Comparison of ENCODE assay signal across 14 mouse cellular contexts in the genomic region with DNA sequence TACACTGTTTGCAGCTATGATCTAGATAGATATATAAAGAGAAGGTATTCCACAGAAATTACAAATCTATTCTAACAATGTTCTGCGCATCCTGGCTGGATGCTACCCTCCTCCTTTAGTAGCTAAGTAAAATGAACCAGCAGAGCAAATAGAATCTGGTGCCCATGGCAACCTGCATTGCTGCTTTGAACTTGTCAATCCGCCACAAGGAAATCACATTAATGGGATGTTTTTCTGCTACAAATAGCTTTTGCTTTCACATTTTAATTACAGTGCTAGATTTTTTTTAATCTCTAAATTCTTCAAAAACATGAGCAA. TPM values are rescaled to one million over a fixed set of nuclear protein-coding genes. Genes with fewer than 3 reads are reported as not detected.
DNase-seq lines count a peak whose midpoint lies in the region; ATAC-seq lines count a peak whose summit lies in the region.
"Had no signal": no experiment of that assay in that cellular context is flagged by ENCODE, and none has a peak within 500 bp of the region (broad histone marks: within the 10 kb centered on the region; RNA-seq: fewer than 3 reads in every experiment).

No protein-coding gene starts in this region.

- H3K4me2 ChIP-seq in hindbrain, embryonic 11.5 days (replicated peaks; ENCODE audit: low read depth, low read length): no peak overlapping the region
- H3K4me2 ChIP-seq: limb, embryonic 15.5 days had no signal

- no peak overlapping the region for H3K4me3 ChIP-seq in hindbrain, embryonic 11.5 days (ENCODE audit: low read depth, low read length)
- H3K4me3 ChIP-seq: heart, embryonic 13.5 days; limb, embryonic 15.5 days had no signal

- 46% methylated on average over 2 of the region's 2 CpGs for WGBS in hindbrain, embryonic 11.5 days

- H3K9me3 ChIP-seq in hindbrain, embryonic 11.5 days (ENCODE audit: control insufficient read depth, low read length): no peaks in the 10 kb centered on the region
- H3K9me3 ChIP-seq: heart, embryonic 13.5 days; limb, embryonic 15.5 days; megakaryocyte, embryonic 14.5 days had no signal

- peak; percentile 57 for ATAC-seq in hindbrain, embryonic 11.5 days (ENCODE audit: low FRiP score)

- peak; percentile 9 to 14 for DNase-seq in right cerebral cortex, adult 2 months (ENCODE audit: low spot score in 2 of 2)
- DNase-seq in right cerebral cortex, postnatal 36 days (ENCODE audit: low spot score in 2 of 2): no peak
- peak; percentile 16 for DNase-seq in hindbrain, embryonic 11.5 days (ENCODE audit: low spot score)
- DNase-seq in mesoderm, embryonic 11.5 days (ENCODE audit: low read depth, low spot score): peak; percentile 13
- peak; percentile 43 for DNase-seq in retina, postnatal 1 day
- DNase-seq in spleen, adult 12 weeks (ENCODE audit: low spot score): no peak
- no peak for DNase-seq in adrenal gland, postnatal 25 days
- no peak for DNase-seq in kidney, adult 8-10 months
- DNase-seq: cerebellum, postnatal 14 days had no signal

- no peaks in the 10 kb centered on the region for H3K36me3 ChIP-seq in hindbrain, embryonic 11.5 days (ENCODE audit: control insufficient read depth, insufficient read depth, low read length)
- H3K36me3 ChIP-seq: heart, embryonic 13.5 days; limb, embryonic 15.5 days had no signal

- no peak overlapping the region for H3K9ac ChIP-seq in hindbrain, embryonic 11.5 days (ENCODE audit: low read depth, low read length)
- H3K9ac ChIP-seq: heart, embryonic 13.5 days; limb, embryonic 15.5 days; lung, embryonic 14.5 days had no signal

- no peaks in the 10 kb centered on the region for H3K27me3 ChIP-seq in hindbrain, embryonic 11.5 days (ENCODE audit: control insufficient read depth, insufficient read depth, low read length)
- H3K27me3 ChIP-seq: heart, embryonic 13.5 days; limb, embryonic 15.5 days had no signal

- H3K27ac ChIP-seq in hindbrain, embryonic 11.5 days (ENCODE audit: low read depth, low read length): 0 out of 2 replicates have a peak overlapping the region, but pooled peaks have one; percentile 0
- H3K27ac ChIP-seq: heart, embryonic 13.5 days; kidney, postnatal 0 days; limb, embryonic 15.5 days had no signal

- no peaks in the 10 kb centered on the region for H3K4me1 ChIP-seq in hindbrain, embryonic 11.5 days (replicated peaks; ENCODE audit: control insufficient read depth, insufficient read depth, low read length)
- H3K4me1 ChIP-seq: heart, embryonic 13.5 days; limb, embryonic 15.5 days had no signal

RNA-seq across cellular contexts. Expression of a gene that starts 33.1 kb away (rescaled TPM):
- polyA plus RNA-seq in hindbrain, embryonic 11.5 days (2014; fragmentation: Nextera tagmentation; extraction: Ambion mirVana): 37.1 and 38.7 TPM in 2 replicates
- 37.0 and 37.7 TPM in 2 replicates for total RNA-seq in adrenal gland, postnatal 25 days (2021)

RNA-seq across cellular contexts. Expression of a gene that starts 44.2 kb away (rescaled TPM):
- 77.4 and 90.1 TPM in 2 replicates for polyA plus RNA-seq in hindbrain, embryonic 11.5 days (2014; fragmentation: Nextera tagmentation; extraction: Ambion mirVana)
- 120 and 127 TPM in 2 replicates for total RNA-seq in adrenal gland, postnatal 25 days (2021)

Comparison
In these comparisons a context has a peak if more than half of its experiments do, and no peak if none do; other contexts are left out.
1. DNase-seq: peak in right cerebral cortex, adult 2 months (2 of 2), hindbrain, embryonic 11.5 days (single experiment), mesoderm, embryonic 11.5 days (single experiment) and retina, postnatal 1 day (single experiment); none in right cerebral cortex, postnatal 36 days (0 of 2), spleen, adult 12 weeks (single experiment), adrenal gland, postnatal 25 days (single experiment) and kidney, adult 8-10 months (0 of 2).